Mouse (Mus musculus) brain, adult 2 months (tissue): ENCODE results near the gene Nrd1.

Experiments used
- DNase-seq: peaks from one replicate; pipeline ENCODE4 v3.0.0; 2011; ENCODE audit warnings: low read depth, low spot score

The Nrd1 gene

DNA sequence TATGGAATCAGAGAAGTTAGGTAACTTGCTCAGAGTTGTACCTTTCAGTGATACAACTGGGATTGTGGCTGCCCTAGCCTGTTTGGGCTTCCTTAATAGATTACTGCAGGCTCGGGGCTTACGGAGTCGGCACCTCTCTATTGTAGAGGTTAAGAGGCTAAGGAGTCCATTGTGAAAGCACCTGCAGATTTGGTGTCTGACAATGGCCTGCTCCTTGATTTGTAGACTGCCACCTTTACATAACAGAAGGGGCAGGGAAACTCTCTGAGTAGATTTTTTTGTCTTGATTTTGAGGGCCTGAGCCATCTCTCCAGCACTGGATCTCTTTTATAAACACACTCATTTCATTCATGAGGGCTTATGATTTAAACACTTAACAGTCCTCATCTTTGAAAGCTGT is 26.1 kb downstream of the Nrd1 start:
- DNase-seq, result no peak

DNA sequence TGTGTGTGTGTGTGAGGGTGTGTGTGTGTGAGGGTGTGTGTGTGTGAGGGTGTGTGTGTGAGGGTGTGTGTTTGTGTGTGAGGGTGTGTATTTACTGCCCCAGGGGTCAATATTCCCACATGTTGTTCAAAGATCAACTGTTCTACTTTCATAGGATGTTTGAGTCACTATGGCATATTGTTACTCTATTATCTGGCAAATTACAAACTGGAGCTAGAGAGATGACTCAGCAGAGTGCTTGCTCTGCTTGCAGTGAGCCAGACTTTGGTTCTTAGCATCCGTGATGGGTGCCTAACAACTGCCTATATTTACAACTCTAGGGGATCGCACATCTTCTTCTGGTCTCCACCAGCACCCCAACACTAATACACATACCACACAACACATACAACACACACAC is 29.4 kb downstream of the Nrd1 start:
- peak; percentile 59 for DNase-seq

DNA sequence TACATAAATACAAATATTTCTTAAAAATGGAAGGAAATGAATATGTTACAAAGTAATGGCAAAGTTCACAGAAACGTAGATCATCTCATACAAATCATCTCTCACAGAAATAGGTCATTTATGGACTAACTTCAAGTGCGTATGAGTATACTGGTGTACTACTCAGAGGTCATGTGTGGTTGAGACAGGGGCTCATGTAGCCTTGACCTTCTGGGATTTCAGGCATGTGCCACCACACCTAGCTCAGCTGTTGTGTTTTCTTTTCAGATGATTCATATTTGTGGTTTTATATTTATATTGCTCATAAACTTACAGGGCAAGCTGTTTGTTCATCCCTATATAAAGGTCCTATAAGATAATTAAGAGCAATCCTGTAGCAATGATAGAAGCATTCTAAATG is 29.8 kb downstream of the Nrd1 start:
- no peak for DNase-seq

DNA sequence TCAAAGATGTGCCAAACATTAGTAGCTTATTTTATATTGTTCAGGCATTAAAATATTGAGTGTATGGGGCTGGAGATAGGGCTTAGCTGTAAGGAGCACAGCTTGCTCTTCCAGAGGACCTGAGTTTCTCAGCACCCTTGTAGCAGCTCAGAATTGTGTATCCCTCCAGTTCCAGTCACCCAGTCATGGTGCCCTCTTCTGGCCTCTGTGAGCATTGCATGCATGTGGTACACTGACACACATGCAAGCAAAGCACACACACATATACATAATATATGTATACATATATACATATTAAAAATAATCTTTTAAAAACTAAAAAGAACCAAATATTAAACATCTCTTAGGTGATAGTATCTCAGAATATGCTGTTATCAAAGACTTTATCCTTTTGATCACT is 35.9 kb downstream of the Nrd1 start:
- DNase-seq, result peak; percentile 61

DNA sequence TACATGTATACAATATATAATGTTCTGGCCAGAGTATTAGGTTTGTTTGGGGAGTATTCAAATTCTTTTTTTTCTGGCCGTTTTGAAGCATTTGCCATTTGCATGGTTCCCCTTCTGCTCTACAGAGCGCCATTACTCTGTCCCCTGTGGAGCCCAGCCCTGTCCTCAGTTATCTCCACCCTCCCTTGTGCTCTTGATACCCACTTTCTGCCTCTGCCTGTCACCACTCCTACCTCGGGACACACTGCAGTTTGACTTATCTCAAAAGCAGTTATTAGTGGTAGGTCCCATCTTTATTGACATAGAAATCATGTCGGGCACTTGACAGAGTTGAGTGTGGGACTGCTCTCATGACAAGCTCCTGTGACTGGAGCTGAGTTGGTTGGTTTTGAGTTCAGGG is 42.3 kb downstream of the Nrd1 start:
- DNase-seq, result no peak

DNA sequence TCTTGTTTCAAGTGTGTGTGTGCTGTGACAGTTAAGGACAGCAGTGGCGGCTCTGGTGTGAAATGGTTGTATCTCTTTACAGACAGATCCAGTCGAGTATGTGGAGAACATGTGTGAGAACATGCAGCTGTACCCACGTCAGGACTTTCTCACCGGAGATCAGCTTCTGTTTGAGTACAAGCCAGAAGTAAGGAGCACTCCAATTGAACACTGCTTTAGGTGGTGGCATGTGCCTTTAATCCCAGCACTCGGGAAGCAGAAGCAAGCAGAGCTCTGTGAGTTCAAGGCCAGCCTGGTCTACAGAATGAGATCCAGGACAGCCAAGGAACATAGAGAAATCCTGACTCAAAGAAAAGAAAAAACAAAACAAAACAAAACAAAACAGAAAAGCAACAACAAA is 42.8 kb downstream of the Nrd1 start:
- no peak for DNase-seq

DNA sequence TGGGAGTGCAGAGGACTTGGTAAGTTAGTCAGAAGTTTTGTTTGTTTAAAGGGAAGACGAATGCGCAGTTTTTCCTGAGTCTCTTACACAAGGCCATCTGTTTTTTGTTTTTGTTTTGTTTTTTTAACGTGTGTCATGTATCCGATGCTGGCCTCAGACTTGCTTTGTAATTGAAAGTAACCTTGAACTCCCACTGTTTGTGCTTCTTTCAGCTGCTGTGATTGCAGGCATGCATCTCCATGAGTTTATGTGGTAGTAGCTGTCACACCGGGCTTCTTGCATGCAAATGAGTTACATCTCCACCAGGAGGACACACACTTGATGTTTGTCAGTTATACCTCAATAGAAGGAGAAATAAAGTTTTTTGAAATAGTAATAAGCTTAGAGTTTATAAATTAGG is 43.3 kb downstream of the Nrd1 start:
- no peak for DNase-seq

DNA sequence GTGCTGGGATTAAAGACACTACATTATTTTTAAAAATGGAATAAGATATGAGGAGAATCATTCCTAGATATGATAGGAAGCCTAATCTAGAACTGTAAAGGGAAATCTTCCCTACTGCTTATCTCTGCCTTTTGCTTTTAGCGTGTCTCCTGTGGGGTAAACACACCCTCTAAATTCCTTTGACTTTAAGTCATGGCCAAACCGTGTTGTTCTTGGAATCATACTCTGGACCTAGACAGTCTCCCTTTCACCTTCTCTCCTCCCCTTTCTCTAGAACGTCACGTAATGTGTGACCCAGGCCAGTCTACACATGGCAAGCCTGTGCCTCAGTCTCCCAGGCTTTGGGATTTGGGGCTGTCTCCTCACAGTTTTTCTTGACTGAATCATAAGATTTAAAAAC is 47.8 kb downstream of the Nrd1 start:
- no peak for DNase-seq

DNA sequence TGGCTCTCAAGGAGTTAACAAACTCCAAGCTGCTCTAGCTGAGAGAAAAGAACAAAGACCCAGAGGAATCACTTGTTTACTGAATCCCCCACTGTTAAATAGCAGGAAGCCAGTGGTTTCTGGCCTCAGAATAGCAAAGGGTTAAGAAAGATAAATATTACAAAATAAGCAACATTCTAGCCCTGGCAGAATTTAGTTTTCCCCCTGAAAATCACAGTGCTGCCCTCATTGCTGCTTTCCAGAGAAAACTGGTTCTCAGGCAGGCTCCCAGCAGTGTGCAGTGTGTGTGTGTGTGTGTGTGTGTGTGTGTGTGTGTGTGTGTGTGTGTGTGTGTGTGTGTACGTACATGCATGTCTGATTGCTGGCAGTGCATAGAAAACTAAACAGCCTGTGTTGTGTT is 51.8 kb downstream of the Nrd1 start:
- DNase-seq, result no peak

DNA sequence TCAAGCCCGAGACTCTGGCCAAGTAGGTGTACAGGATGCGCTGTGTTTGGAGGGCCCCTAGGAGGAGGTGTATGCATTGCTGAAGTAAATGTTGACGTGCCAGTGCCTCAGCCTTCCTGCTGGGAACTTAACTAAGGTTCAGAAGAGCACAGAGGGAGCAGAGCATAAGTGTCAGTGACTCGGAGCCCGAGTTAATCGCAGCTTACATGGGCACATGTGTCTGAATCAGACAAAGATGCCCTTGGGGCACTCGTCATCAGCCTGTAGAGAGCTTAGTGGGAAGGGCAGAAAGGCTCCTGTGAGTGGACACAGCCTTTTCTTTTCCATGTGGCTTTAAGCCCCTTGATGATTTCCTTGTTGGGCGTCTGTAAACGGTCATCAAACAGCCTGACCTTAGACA is 53.5 kb downstream of the Nrd1 start:
- no peak for DNase-seq

DNA sequence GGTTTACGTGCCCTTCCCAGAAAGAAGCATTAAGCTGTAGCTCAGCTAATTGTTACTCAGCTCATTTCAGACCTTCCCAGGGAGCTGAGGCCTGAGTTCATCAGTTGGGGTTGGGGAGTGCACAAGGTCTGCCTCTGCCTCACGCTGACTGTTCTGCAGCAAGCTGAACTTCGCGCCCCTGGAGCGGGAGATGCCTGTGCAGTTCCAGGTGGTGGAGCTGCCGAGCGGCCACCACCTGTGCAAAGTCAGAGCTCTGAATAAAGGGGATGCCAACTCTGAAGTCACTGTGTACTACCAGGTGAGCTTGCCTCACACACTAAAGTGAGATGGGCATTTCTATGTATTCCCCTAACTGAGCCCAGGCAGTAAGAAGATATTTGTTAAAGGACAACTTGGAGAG is 55.9 kb downstream of the Nrd1 start:
- peak; percentile 39 for DNase-seq

DNA sequence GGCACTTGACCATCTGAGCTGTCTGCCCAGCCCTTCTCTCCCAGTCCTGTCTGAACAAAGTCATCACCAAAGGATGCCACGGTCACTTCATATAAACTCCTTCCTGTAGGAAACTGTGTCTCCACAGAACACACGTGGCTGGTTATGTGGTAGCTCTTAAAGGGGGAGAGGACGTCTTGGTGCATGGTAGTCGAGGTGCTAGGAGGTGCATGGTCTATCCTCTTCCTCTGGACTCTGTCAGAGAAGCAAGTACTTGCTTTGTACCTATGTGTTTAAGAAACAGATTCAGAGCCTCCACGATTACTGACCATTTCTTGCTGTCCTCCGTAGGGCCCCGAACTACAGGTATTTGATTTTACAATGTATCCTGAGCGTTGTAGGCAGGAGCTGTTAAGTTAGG is 57.2 kb downstream of the Nrd1 start:
- DNase-seq, result no peak

DNA sequence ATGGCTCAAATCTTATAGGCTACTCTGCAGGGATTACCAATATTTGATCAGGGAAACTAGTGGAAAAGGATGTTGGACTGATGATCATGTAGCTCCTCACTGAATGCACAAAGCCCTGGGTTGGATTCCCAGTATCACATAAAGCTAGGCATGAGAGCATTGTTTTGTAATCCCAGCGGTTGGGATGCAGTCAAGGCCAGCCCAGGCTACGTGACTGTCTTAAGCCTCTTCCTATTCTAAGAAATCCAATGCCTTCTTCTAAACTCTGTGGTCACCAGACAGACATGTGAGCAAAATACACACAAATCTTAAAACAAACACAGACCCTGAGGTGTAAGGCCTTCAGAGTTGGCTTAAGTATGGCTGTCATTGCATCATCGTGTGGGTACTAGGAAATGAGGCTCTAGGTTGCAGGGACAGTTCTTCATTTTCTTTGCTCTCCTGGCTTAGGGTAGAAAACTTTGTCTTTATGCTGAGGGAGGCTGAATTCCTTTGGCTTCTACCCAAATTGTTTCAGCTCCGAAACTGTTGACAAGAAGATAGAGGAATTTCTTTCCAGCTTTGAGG is 58.9 kb downstream of the Nrd1 start:
- DNase-seq, result no peak

DNA sequence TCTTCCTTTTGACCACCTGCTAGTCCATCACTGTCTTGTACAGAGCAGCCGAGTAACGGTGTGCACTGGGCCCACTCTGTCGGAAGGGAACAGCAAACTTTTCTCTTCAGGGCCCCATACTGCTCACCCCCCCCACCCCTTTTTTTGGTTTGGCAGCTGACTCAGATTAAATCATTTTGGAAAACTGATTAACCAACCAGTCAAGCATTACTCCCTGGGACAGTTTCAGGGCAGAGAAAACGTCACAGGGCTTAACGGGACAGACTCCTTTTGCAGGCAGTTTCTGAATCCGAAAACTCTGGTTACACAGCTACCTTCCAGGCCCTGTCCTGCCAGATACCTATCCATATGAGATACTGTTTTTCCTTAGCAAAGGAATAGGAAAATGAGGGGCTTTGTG is 64.5 kb downstream of the Nrd1 start:
- no peak for DNase-seq

DNA sequence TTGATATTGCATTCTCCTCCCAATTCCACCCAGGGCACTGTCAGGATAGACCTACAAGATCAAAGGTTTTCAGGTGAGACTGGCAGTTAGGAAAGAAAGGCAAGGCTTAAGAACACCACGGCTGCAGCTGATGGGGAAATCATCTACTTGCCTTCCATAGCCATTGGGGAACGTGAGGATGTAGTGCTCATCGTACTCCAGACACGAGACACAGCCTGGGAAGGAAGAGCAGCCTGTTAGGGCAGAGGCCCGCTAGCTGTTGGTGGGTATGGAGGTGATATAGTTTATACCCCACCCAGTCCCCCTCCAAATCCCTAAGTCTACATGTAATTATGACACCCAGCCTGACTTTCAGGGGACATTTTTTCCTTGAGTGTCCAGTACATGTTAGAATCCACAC is 65.3 kb downstream of the Nrd1 start:
- no peak for DNase-seq

DNA sequence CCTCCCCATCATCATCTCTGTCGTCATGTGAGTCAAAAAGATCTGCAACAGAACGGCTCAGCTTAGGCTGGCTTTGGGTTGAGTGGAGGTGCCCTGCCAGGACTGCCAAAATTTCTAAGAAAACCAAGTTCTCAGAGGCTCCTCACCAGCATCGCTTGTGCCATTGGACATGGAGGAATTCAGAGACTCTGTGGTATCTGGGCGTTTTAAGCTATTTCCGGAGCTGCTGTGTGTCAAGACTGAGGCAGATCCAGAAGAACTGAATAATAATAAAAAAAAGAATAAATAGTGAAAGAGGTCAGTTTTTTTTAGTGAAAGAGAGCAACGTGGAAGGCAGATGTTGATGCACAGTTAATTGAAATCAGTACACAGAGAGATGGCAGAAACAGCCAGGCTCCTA is 72.4 kb downstream of the Nrd1 start:
- DNase-seq, result no peak

DNA sequence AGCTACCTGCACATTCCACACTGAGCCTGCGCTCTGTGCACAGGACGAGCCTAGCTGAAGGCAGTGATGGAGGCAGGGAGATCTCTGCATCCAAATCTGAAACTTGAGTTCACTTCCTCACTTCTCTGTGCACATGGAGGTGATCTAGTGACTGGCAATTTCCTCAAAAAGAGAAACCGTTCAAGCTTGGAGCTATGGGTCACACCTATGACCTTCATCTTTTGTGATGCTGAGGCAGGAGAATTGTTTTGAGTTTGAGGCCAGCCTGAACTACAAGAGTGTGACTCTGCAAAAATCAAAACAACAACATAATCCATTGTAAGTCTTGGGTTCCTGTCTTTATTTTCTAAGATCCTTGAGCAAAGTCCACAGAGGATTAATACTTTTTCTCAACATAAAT is 72.8 kb downstream of the Nrd1 start:
- DNase-seq, result no peak

DNA sequence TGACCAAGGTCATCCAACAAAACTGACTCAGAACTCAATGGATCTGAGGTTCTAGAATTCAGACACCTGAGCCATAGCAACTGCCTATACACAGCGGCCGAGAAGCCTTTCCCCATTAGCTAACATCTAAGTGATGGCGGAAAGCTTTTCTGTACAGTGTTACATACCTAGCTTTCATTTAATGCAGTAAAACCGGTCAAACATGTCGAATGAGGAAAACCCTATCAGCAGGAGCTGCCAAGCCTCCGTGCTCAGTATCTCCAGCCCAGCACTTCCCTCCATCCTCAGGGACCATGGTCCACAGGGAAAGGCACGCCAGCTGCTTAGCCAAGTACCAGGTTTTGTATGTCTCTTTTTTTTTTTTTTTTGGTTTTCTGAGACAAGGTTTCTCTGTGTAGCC is 78.5 kb downstream of the Nrd1 start:
- DNase-seq, result no peak

DNA sequence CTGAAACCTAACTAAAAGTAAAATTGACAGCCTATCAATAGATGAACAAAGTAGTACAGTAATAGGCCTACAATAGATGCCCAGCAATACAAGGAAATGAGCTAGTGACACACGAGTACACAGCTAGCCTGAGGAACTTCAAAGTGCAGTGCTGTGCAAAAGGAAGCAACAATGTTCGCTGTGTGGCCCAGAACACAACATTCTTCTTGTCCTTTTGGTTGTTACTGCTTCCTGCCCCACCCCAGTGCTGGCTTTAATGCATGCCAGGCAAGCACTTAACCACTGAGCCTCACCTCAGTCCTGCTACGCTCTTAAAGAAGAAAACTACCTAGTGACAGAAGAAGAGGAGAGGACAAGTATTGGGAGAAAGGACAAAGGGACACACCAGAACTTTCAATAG is 79.2 kb downstream of the Nrd1 start:
- no peak for DNase-seq

DNA sequence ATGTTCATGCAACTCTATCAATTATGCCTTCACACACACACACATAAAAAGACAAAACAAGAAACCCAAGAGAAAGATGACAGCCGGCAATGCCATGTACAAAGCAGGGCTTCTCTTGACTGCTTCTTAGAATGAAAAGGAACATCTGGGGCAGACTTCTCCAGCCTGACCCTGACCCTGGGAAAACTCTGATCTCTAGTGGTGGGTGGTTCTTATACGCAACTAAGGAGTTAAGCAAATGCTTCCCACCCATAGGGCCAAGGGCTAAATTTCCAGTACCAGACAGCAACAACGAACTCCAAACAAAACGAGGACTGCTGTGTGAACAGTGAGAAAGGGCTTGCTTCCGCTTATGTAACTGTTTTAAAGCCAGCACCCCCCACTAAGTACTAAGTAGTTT is 79.7 kb downstream of the Nrd1 start:
- no peak for DNase-seq

DNA sequence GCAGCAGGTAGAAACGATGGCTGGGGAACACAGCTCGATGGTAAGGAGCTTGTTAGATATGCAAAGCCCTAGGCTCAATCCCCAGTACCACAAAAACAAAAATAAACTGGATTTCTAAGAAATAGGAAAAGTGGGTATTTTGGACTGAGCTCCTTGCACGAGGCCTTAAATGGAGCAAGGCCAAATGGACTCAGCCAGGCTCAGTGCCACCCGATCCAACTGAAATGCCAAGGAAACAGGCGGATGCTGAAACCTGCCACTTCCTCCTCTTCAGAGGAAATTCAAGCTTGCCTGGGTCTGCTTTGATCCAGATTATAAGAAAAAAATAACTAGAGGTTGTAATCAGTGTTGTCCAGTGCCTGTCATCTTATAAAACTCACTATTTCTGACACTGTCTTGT is 88.7 kb downstream of the Nrd1 start:
- DNase-seq, result peak; percentile 38

DNA sequence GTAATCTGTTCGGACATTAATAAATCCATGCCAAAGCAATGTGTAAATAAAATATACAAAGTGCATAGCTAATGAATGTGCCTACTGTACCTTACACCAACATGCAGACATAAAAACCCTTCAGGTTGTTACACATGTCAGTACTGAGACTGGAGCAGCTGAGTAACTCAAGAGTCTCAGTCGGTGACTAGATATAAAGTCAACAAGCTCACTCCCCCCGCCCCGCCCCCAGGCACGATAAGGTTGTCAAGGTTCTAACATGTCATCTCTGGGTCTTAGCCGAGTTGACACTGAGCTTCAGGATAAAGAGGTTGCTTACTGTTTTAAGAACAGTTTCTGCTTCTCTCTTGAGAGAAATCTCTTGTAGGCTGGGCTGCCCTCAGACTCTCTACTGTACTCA is 89.5 kb downstream of the Nrd1 start:
- DNase-seq, result no peak

DNA sequence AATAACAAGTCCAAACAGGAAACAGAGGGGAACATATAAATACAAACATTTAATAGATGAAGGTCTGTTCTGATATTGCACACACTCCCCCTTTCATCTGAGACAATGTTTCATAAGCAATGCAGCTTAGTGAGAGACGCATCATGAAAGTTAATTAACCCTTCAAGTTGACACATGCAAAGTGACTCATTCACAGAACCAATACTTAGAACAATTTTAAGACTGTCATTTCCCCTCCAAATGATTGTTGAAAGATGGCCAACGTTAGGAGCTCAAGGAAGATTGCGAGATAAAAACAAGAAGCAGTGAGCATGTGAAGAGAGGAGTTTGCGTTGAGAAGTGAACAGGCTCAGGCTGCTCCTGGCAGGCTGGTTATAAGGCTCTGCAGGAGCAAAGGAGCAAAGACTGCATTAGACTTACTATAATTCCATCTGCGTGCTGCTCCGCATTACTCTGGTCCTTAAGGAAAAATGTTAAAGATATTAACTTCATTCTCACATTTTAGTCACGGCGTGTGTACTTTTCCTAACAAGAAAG is 90.9 kb downstream of the Nrd1 start:
- DNase-seq, result peak; percentile 26

DNA sequence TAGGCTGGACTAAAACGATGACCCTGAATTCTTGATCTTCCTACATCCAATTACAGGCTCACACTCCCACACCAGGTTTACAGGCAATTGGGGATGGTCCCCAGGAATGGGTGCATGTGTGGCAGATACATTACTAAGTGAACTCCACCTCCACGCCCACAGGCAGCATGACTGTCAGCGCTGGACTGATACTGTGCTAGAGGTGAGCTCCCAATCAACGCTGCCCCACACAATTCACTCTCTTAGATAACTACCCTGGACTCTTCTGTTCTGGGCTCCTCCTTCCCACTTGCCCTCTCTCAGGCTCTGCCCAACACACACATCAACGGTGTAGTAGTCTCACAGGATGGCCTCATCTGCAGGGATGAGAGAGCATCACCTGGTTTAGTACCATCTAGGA is 91.9 kb downstream of the Nrd1 start:
- DNase-seq, result no peak
